Mouse (Mus musculus) heart, adult 2 months (tissue): Measurements from ENCODE around the gene Bmp6.

Experiments used
- CTCF ChIP-seq: fragments of 200-600 bp; IDR thresholded peaks from 2 replicates; pipeline ENCODE4 v1.8.1; 2022; ENCODE audit warnings: antibody characterized with exemption, mild to moderate bottlenecking, moderate library complexity
- POLR2A ChIP-seq: fragments of 200-500 bp; IDR thresholded peaks from 2 replicates; pipeline ENCODE4 v1.6.1; 2011; ENCODE audit warnings: mild to moderate bottlenecking, low read depth, low read length, control low read depth; ENCODE audit not compliant: insufficient read depth

DNA sequence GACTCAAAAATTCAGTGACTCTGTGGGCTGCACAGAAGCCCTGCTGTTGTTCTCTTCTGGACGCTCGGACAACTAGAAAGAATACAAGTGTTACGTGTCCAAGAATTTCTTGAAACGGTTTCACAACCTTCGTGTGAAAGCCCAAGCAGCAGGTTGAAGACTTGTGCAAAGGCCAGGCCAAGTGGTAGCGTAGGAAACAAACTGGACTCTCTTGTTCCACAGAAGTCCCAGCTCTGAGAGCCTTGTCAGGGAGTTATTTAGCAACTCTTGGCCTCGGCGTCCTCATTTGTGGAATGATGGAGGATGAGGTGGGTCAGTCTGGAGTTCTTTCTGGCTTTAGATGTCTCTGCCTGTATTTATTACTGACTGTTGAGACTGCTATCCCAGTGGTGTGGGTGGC, 55.8 kb downstream of the Bmp6 start:
- no peak for TF ChIP-seq CTCF
- no peak for TF ChIP-seq POLR2A
